Mouse (Mus musculus) brain, embryonic 14.5 days (tissue): ENCODE data around the gene Tut1. TPM values are rescaled to one million over a fixed set of nuclear protein-coding genes. Genes with fewer than 3 reads are reported as not detected.
"Not testable (repeated sequence)": the region's sequence is repeated elsewhere in the genome, so short reads cannot be mapped to it uniquely, and the experiment has no call there.

Source experiments
- DNase-seq: peaks from one replicate; pipeline ENCODE4 v3.0.0-alpha.2; 2011; ENCODE audit warnings: low read depth
- CTCF ChIP-seq: fragments of 200-500 bp; IDR thresholded peaks from 2 replicates; pipeline ENCODE4 v1.5.1; 2012; ENCODE audit warnings: inconsistent platforms, mild to moderate bottlenecking, moderate library complexity, borderline replicate concordance; ENCODE audit not compliant: insufficient read depth, insufficient read length; ENCODE audit errors: extremely low read depth
- POLR2A ChIP-seq: fragments of 200-500 bp; IDR thresholded peaks from 2 replicates; pipeline ENCODE4 v1.6.1; 2012; ENCODE audit warnings: mild to moderate bottlenecking, inconsistent platforms, borderline replicate concordance; ENCODE audit not compliant: poor library complexity, insufficient read depth, insufficient read length, severe bottlenecking; ENCODE audit errors: extremely low read depth
- polyA plus RNA-seq: library from polyadenylated mRNA; depleted of rRNA; stranded (reverse); fragments of >200 nt; gene quantifications from 2 replicates; pipeline ENCODE4 v1.2.3, GENCODE M21; 2012

Gene Tut1
- polyA plus RNA-seq, 1 experiment = 25.3 TPM

DNA sequence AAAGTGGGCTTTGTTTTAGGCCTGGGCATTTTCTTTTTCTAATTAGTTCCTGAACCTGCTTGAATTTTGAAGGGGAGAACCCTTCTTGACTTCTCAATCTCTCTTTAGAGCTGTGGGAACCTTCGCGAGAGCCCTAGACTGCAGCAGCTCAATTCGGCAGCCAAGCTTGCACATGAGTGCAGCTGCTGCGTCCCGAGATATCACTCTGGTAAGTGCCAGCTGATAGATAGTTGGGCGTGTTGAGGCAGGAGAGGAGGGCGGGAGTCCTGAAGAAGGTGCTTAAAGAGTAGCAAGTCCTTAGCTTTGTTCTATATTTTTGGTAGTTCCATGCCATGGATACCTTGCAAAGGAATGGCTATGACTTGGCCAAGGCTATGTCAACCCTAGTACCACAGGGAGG is 6.7 kb upstream of the Tut1 start:
- TF ChIP-seq POLR2A = no peak
- no peak for TF ChIP-seq CTCF
- DNase-seq = no peak

GRCm38 (mm10) chr19:8950190-8950589 is 3.5 kb upstream of the Tut1 start:
- DNase-seq = no peak
- TF ChIP-seq POLR2A = no peak
- no peak for TF ChIP-seq CTCF

- peak; percentile 85 for DNase-seq
- no peak for TF ChIP-seq CTCF
- TF ChIP-seq POLR2A = no peak
These were observed 1.4 kb upstream of the Tut1 start for GRCm38 (mm10) chr19:8952241-8952640.

DNA sequence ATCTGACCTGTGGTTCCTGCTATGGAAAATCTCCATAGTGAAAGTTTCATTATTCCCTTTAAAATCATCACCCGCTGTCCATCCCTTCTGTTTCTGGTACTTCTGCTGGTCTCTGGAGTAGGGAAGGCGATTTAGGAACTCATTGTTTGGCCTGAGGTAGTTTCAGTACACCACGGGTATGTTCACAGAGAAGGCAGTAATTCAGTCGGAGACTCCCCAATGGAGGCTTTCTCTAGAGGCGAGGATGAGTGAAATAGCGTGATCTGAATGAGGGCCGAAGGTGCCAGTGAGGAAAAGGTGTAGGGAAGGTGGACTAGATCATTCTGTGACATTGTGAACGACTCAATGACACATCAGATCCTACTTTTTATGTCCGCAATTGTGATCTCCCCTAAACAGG is 524 bp downstream of the Tut1 start:
- peak; percentile 7 for DNase-seq
- TF ChIP-seq POLR2A (no peak), CTCF (no peak)

DNA sequence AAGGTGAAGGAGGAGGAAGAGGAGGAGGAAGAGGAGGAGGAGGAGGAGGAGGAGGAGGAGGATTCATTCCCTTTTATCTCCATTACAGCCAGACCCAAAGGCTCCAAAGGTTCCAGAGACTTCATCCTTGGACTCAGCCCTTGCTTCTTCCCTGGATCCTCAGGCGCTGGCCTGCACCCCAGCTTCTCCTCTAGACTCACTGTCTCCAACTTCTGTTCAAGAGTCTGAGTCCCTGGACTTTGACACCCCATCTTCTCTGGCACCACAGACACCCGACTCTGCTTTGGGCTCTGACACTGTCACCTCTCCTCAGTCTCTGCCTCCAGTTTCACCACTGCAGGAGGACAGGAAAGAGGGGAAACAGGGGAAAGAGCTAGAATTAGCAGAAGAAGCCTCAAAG is 8.6 kb downstream of the Tut1 start:
- TF ChIP-seq POLR2A = no peak
- TF ChIP-seq CTCF = no peak
- no peak for DNase-seq

- no peak for DNase-seq
- no peak for TF ChIP-seq CTCF
- no peak for TF ChIP-seq POLR2A
These were observed 11.4 kb downstream of the Tut1 start for GRCm38 (mm10) chr19:8965075-8965474.

DNA sequence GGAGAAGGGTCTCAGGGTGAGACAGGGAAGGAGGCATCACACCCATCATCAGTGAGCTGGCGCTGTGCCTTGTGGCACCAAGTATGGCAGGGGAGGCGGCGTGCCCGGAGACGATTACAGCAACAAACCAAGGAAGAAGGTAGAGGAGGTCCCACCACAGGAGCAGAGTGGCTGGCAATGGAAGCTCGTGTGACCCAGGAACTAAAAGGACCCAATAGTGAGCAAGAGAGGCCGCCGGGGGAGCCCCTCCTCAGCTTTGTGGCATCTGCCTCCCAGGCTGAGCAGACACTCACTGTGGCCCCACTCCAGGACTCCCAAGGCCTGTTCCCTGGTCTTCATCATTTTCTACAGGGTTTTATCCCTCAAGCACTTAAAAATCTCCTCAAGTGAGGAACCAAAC is 12.1 kb downstream of the Tut1 start:
- TF ChIP-seq CTCF (no peak), POLR2A (no peak)
- no peak for DNase-seq

DNA sequence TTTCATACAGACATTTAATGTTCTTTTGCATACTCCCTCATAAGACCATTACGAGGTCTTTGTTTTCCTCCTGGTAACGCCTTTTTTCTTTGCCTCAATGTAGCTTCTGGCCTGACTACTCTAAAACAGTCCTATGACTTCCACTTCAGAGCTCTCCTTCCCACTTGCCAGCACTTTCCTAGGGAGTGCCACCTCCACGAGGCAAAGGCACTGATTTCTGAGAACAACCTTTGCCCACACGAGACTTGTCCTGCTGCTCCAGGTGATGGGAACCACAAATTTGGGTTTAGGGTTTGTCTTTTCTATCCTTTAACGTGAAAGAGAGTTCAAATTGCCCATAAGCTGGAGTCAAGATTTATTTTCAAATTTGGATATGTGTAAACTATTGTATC is 12.5 kb downstream of the Tut1 start:
- DNase-seq = no peak
- no peak for TF ChIP-seq POLR2A
- TF ChIP-seq CTCF = no peak

- peak; percentile 100 for DNase-seq
- no peak for TF ChIP-seq CTCF
- no peak for TF ChIP-seq POLR2A
These were observed 13.1 kb downstream of the Tut1 start, which contains the start of gene Eef1g for GRCm38 (mm10) chr19:8966590-8967372. Eef1g (plus strand) TSS chr19:8967041.

DNA sequence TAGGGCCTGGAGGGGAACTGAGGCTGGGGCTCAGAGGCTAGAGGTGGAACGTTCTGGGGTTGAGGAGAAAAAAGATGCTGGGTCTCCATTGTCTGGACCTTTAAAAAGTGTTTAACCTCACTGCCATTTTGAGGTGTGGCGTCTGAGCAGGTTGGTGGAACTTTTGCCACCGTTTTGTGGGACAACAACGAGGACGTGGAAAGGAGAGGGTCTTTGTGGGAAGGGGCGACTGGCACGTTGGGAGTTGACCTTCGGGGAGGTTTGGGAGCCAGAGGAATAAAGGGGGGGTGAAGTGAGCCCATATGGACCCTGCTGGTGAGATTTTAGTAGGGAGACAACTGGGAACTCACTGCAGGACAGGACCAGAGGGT is 13.7 kb downstream of the Tut1 start:
- DNase-seq = peak; percentile 8
- TF ChIP-seq POLR2A (no peak), CTCF (no peak)

DNA sequence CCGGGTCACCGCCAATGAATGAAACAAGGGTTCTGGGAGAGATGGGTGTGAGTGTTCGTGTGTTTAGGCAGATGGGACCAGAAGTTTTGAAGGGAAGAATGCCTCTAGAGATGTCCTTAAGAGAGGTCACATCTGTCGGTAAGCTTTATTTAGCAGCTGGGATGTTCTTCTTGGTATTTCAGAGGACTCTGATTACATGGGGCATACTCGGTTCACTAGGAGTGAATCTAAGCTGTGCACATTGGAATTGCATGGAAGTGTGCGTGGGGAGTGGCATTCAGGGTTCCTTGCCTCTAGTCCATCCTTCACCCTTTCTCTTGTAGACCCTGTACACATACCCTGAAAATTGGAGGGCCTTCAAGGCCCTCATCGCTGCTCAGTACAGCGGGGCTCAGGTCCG is 14.2 kb downstream of the Tut1 start:
- TF ChIP-seq CTCF (no peak), POLR2A (no peak)
- peak; percentile 11 for DNase-seq

- DNase-seq = not testable (repeated sequence)
These were observed 18.8 kb downstream of the Tut1 start for GRCm38 (mm10) chr19:8972491-8972890.
